Mouse (Mus musculus): ENCODE measurements around the gene Agtpbp1.

GRCm38 (mm10) chr13:59467591-59467990, 117.4 kb downstream of the Agtpbp1 start:
- TF ChIP-seq CTCF (IDR thresholded peaks at IDR 0.05; ENCODE audit: low read depth, low read length) (no peak), GATA1 (IDR thresholded peaks at IDR 0.05; ENCODE audit: borderline replicate concordance, low read length) (no peak), GATA2 (IDR thresholded peaks at IDR 0.05; ENCODE audit: borderline replicate concordance, low read depth, low read length) (no peak), TAL1 (conservative IDR thresholded peaks at IDR 0.05; ENCODE audit: low read depth, low read length) (no peak)

All from G1E (cell line).